Mouse (Mus musculus) small intestine, adult 2 months (tissue): ENCODE measurements around the gene Inhbe. TPM values are rescaled to one million over a fixed set of nuclear protein-coding genes. Genes with fewer than 3 reads are reported as not detected.

Source experiments
- H3K27ac ChIP-seq: fragments of 200-500 bp; 2 replicates; pipeline ENCODE4 v1.5.1; 2012; ENCODE audit warnings: low read depth, low read length, control low read depth, inconsistent platforms; ENCODE audit not compliant: insufficient read depth
- H3K27me3 ChIP-seq: fragments of 200-500 bp; 2 replicates; pipeline ENCODE4 v1.6.1; 2012; ENCODE audit warnings: mild to moderate bottlenecking, moderate library complexity, low read length, inconsistent platforms; ENCODE audit not compliant: control insufficient read depth, insufficient read depth
- H3K36me3 ChIP-seq: fragments of 200-500 bp; 2 replicates; pipeline ENCODE4 v1.6.1; 2012; ENCODE audit warnings: mild to moderate bottlenecking, low read length, control low read depth, inconsistent platforms; ENCODE audit not compliant: control insufficient read depth, insufficient read depth
- H3K4me1 ChIP-seq: fragments of 200-500 bp; 2 replicates; pipeline ENCODE4 v1.6.1; 2012; ENCODE audit warnings: low read length, inconsistent platforms, mixed read lengths; ENCODE audit not compliant: control insufficient read depth, insufficient read depth, insufficient read length
- H3K4me3 ChIP-seq: fragments of 200-500 bp; 2 replicates; pipeline ENCODE4 v1.5.1; 2012; ENCODE audit warnings: low read depth, mild to moderate bottlenecking, control low read depth, inconsistent platforms, low read length, moderate library complexity
- CTCF ChIP-seq: fragments of 200-500 bp; IDR thresholded peaks from 2 replicates; pipeline ENCODE4 v1.5.1; 2012; ENCODE audit warnings: low read depth, mild to moderate bottlenecking, control low read depth, inconsistent platforms, low read length, moderate library complexity, mixed read lengths; ENCODE audit not compliant: insufficient replicate concordance, insufficient read length; ENCODE audit errors: extremely low read depth
- POLR2A ChIP-seq: fragments of 200-500 bp; IDR thresholded peaks from 2 replicates; pipeline ENCODE4 v1.6.1; 2012; ENCODE audit warnings: low read depth, mild to moderate bottlenecking, control low read depth, inconsistent platforms, low read length, moderate library complexity
- WGBS: fragments of 180-500 bp; shearing (Covaris S2); methylation state at CpG from one replicate; pipeline ENCODE4 v1.1.7; 2018; 5-methylcytosine and 5-hydroxymethylcytosine counted together
- polyA plus RNA-seq: library from polyadenylated mRNA; depleted of rRNA; stranded (reverse); fragments of >200 nt; gene quantifications from 2 replicates; pipeline ENCODE4 v1.2.3, GENCODE M21; 2012

The Inhbe gene
- polyA plus RNA-seq, 1 experiment: not detected

DNA sequence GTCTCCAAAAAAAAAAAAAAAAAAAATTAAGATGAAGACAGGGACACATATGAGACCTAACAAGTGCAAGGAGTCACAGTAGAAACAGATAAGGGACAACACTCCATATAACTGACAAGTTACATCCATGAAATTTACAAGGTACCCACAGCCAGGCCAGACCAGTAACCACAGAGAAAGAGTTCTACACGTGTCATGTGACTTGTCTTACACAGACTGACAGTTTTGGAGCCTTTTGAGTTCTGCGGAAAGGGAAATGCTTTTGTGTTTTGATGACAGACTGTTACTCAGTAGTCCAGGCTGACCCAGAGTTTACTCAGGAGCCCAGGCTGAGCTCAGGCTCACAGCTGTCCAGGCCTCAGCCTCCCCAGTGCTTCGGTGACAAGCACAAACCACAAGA lies 11.2 kb downstream of the Inhbe start:
- H3K4me1 ChIP-seq: peaks cover 8% of the 10 kb centered on the region
- H3K27me3 ChIP-seq: peaks cover 29% of the 10 kb centered on the region
- TF ChIP-seq POLR2A (no peak), CTCF (no peak)
- H3K36me3 ChIP-seq: no peaks in the 10 kb centered on the region
- WGBS: 74% methylated on average over 3 of the region's 3 CpGs
- H3K4me3 ChIP-seq: no peak overlapping the region
- no peak overlapping the region for H3K27ac ChIP-seq

DNA sequence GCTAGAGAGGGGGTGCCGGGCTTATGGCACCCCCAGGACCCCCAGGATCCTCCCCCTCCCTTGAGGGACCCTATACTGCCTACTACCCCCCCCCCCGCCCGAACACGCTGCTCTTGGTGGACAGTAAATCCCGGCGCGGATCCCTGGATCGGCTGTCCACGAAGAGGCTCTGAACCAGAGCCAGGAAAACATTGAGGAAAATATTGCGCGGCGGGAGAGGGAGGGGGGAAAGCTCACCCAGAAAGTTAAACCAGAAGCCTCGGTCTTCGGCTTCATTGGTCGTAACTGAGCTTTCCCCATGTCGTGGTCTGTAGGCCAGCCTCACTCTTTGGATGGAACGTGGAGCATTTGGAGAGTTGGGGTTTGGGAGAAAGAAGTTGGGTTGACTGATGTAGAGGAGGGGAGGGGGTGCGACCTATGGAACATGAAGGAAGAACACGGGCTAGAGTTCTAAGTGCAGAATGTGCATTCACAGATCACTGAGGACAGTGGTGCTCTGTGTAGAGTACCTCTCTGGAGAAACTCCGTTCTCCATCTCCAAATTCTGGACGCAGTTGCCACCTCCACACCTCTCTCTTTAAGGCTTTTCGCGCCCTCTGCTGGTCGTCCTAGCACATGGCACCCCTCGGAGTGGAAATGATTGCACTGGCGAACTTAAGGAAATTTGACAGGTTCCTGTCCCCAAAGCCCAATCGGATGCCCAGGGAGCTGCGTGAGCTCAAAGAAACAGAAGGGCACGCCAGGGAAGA lies 12.1 kb downstream of the Inhbe start, which contains the start of gene Gli1:
Gene Gli1, minus strand, starts transcription at position 84 of the 749 bp plus-strand sequence.
- Histone ChIP-seq H3K36me3 (no peaks in the 10 kb centered on the region), H3K4me3 (peak within 1 kb of the TSS; percentile 60), H3K4me1 (peaks cover 8% of the 10 kb centered on the region), H3K27ac (peak within 1 kb of the TSS; percentile 34; the same call in 1 of the 2 replicates), H3K27me3 (peaks cover 32% of the 10 kb centered on the region)
- peak; percentile 88 for TF ChIP-seq CTCF
- no peak for TF ChIP-seq POLR2A
- under 1% methylated on average over 29 of the region's 29 CpGs for WGBS

GRCm38 (mm10) chr10:127341360-127341690 lies 12.9 kb downstream of the Inhbe start:
- Histone ChIP-seq H3K36me3 (no peaks in the 10 kb centered on the region), H3K27ac (0 out of 2 replicates have a peak overlapping the region, but pooled peaks have one; percentile 34), H3K4me1 (peaks cover 8% of the 10 kb centered on the region), H3K27me3 (peaks cover 32% of the 10 kb centered on the region), H3K4me3 (peak overlapping the region; percentile 60)
- TF ChIP-seq CTCF (no peak), POLR2A (no peak)
- WGBS: 1% methylated on average over 9 of the region's 11 CpGs

DNA sequence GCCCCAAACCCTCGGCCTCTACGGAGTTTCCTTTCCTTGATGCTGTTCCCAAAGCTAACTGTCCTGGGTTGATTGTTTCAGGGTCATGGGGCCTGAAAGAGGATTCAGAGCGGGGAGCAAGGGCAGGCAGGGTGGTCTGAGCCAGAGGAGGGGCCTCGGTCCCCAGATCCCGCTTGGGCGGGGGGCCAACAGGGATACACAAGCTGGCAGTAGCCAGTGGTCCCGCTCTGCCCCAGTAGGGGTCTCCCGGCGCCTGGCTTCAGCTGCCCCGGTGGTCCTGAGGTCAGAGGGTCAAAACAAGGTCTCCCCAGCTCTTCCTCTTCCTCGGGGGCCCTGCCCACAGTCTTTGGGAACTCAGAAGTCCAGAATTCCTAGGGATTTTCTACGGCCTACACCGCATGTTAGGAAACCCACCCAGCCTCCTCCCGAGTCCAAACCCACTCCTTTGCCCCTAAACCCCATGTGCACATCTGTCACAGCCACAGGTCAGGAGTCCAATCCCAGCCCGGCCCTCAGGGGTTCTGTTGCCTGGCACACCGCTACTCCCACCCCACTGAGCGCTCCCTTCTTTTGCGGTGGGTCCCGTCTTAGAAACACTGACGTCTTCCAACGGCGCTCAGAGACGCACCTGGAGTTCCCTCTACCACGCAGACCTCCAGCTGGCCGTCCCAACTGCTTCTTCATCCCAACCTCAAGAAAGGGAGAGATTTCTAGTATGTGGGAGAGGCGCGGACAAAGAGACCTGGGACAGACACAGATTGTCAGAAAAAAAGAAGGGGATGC lies 13.4 kb downstream of the Inhbe start:
- peak overlapping the region; percentile 37; the same call in 1 of the 2 replicates for H3K27ac ChIP-seq
- WGBS: 5% methylated on average over 27 of the region's 27 CpGs
- H3K4me1 ChIP-seq: peaks cover 8% of the 10 kb centered on the region
- H3K4me3 ChIP-seq: peak overlapping the region; percentile 60
- no peak for TF ChIP-seq CTCF
- no peak for TF ChIP-seq POLR2A
- H3K36me3 ChIP-seq: no peaks in the 10 kb centered on the region
- peaks cover 32% of the 10 kb centered on the region for H3K27me3 ChIP-seq

GRCm38 (mm10) chr10:127339683-127340576 lies 14.3 kb downstream of the Inhbe start:
- peaks cover 32% of the 10 kb centered on the region for H3K27me3 ChIP-seq
- no peaks in the 10 kb centered on the region for H3K36me3 ChIP-seq
- TF ChIP-seq CTCF: no peak
- no peak for TF ChIP-seq POLR2A
- WGBS: under 1% methylated on average over 42 of the region's 42 CpGs
- H3K4me1 ChIP-seq: peaks cover 8% of the 10 kb centered on the region
- H3K4me3 ChIP-seq: peak overlapping the region; percentile 60
- H3K27ac ChIP-seq: peak overlapping the region; percentile 67

DNA sequence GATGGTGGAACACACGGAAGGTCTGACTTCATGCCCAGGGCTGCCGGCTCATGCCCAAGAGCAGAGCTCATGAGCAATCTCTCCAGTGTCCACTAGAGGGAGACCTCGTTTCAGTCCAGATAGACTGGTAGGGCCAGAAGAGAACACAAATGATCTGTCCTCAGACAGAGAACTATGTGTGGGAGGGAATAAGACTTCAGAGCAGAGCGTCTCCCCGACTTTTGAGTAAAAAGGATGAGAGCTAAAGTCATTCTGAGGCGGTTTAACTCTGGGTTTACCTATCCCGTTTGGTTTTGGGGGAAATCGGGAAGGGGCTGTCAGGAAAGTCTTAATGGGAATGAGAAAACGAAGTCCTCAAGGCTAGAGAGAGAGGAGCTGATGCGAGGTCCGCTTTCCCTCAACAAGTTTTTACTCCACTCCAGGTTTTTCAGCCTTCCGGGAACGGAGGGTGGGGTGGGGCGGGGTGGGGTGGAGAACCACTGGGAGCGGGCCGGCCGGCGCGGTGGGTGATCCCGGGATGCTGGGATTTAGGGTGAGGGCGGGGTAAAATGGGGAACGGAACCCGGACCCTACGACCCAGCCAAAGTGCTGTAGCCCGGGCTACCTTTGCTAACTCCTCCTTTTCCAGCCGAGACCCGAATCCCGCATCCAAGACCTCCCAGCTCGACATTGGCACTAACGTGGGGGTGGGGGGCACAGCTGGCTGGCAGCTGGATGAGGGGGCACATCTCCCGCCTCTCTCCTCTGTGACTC lies 15.1 kb downstream of the Inhbe start:
- no peak for TF ChIP-seq POLR2A
- peak; percentile 75; the same call in 1 of the 2 replicates for TF ChIP-seq CTCF
- H3K4me1 ChIP-seq: peaks cover 8% of the 10 kb centered on the region
- peaks cover 32% of the 10 kb centered on the region for H3K27me3 ChIP-seq
- H3K27ac ChIP-seq: peak overlapping the region; percentile 67
- WGBS: under 1% methylated on average over 31 of the region's 31 CpGs
- H3K4me3 ChIP-seq: peak overlapping the region; percentile 60
- H3K36me3 ChIP-seq: no peaks in the 10 kb centered on the region
